Mouse (Mus musculus): ENCODE results near the gene Camta1. TPM values are rescaled to one million over a fixed set of nuclear protein-coding genes. Genes with fewer than 3 reads are reported as not detected.

The Camta1 gene
- polyA plus RNA-seq, 1 experiment from 2014 or later = 115 TPM

DNA sequence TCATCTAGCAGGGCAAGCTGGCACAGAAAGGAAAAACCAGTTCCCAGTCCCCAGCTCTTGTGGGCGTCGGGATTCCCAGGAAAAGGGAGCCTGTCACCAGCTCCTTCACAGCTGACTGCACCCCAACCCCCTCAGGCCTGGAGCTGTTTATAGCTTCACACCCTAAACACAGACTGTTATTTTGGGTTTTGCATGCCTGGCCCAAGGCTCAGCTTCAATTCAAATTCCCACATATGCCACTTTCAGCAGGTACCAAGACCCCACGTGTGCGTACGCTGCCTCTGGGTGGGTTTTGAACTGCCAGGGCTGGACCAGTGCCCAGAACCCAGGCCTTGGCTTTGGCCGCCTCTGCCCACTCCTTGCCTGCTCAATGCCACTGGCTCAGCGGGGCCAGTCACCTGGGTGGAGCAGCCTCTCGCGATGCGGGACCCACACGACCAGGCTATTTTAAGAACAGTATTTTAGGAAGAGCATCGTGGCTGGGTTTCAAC, 195.2 kb downstream of the Camta1 start:
- Histone ChIP-seq H3K4me3 (replicated peaks; ENCODE audit: low read depth, low read length) (no peak overlapping the region), H3K27me3 (ENCODE audit: insufficient read depth, low read length) (no peaks in the 10 kb centered on the region), H3K9ac (ENCODE audit: low read depth, low read length) (no peak overlapping the region), H3K4me1 (replicated peaks; ENCODE audit: insufficient read depth, low read length) (no peaks in the 10 kb centered on the region), H3K36me3 (ENCODE audit: insufficient read depth, low read length) (no peaks in the 10 kb centered on the region), H3K9me3 (replicated peaks; ENCODE audit: low read length) (no peaks in the 10 kb centered on the region), H3K27ac (peak overlapping the region; percentile 42; the same call in 1 of the 2 replicates), H3K4me2 (ENCODE audit: low read length) (no peak overlapping the region)
- TF ChIP-seq CTCF (IDR thresholded peaks at IDR 0.05; ENCODE audit: low read depth) = no peak
- no peak for DNase-seq (ENCODE audit: low spot score)
- peak; percentile 60; the same call in 1 of the 2 replicates for ATAC-seq (replicated peaks; ENCODE audit: low FRiP score, low read depth)
- 32% methylated on average over 12 of the region's 12 CpGs for WGBS

DNA sequence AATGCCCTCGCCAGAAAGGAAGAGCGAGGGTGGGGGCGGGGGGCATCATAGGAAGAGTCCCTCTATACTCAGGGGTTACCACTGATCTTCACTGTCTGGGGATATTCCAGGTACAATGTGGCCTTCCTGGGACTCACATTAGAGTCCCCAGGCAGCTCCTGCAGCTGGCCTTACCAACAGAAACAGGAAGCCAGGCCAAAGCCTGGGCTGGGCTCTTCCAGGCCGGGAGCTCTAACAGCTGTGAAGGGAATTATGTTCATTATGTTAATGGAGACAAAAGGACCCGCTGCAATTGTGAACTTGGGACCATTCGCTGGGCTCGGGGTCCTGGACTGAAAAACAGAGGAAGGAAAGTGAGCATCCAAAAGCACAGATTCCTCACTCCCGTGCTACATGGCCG, 200.2 kb downstream of the Camta1 start:
- no peaks in the 10 kb centered on the region for H3K4me1 ChIP-seq (replicated peaks; ENCODE audit: insufficient read depth, low read length)

DNA sequence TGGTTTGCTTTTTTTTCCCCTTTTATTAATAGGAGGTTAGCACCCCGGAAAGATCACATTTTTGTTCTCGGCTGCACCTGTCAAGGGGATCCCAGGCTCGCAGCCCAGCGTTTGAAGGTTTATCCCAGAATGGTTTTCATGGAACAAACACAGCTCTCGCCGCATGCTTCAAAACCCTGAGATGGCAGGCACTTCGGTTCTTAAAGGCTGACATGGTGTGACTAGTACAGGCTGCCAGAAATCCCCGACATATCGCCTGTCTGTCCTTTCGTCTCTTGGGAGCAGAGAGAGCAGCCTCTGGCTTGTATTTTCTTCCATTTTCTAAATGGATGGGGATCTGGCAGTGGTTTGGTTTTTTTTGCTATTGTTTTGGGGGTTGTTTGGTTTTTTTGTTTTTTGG, 205.2 kb downstream of the Camta1 start:
- no peak overlapping the region for H3K27ac ChIP-seq
- TF ChIP-seq CTCF (IDR thresholded peaks at IDR 0.05; ENCODE audit: low read depth) = no peak

More for the DNA sequence above, 200.2 kb downstream of the Camta1 start:
- 47% methylated on average over 9 of the region's 9 CpGs for WGBS
- H3K4me3 ChIP-seq (replicated peaks; ENCODE audit: low read depth, low read length) = no peak overlapping the region
- H3K4me2 ChIP-seq (ENCODE audit: low read length) = no peak overlapping the region
- no peaks in the 10 kb centered on the region for H3K36me3 ChIP-seq (ENCODE audit: insufficient read depth, low read length)
- no peak overlapping the region for H3K9ac ChIP-seq (ENCODE audit: low read depth, low read length)
- H3K27ac ChIP-seq = no peak overlapping the region
- no peak for ATAC-seq (replicated peaks; ENCODE audit: low FRiP score, low read depth)
- DNase-seq (ENCODE audit: low spot score) = no peak
- H3K9me3 ChIP-seq (replicated peaks; ENCODE audit: low read length) = no peaks in the 10 kb centered on the region
- TF ChIP-seq CTCF (IDR thresholded peaks at IDR 0.05; ENCODE audit: low read depth) = no peak
- no peaks in the 10 kb centered on the region for H3K27me3 ChIP-seq (ENCODE audit: insufficient read depth, low read length)

DNA sequence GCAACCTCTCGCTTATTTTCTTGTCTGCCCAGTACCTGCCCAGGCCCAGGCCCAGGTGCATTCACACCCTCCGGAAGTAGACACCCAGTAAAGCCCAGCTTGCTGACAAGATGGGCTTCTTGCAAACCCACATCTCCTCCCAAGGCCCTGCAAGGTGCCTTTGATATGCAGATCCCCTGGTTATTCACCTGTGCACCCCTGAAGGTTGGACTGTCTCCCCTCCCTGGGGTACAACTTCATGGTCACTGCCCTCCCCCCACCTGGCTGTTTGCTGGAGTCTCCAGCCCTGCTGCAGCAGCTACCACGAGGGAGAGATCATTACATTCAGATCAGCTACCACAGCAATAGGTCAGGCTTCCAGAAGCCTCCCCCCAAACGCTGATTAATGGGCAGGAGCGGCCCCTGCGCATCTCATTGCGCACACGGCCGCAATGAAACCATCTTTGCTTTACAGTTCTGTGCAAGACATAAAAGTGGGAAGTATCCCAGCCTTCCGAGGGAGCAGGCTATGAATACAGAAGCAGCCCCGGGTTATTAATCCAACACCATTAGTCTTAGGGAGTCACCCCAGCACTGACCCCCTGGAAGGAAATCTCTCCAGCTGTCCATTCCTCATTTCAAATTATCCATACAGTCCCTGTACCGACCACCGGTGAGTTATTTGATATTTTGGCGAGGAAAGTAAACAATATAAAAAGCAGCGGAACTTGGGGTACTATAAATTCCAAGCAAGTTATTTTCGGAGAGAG, 205.9 kb downstream of the Camta1 start:
- Histone ChIP-seq H3K27me3 (ENCODE audit: insufficient read depth, low read length) (no peaks in the 10 kb centered on the region), H3K9me3 (replicated peaks; ENCODE audit: low read length) (no peaks in the 10 kb centered on the region), H3K4me1 (replicated peaks; ENCODE audit: insufficient read depth, low read length) (no peaks in the 10 kb centered on the region; the same call in 1 of the 2 replicates), H3K9ac (ENCODE audit: low read depth, low read length) (no peak overlapping the region), H3K4me3 (replicated peaks; ENCODE audit: low read depth, low read length) (no peak overlapping the region), H3K4me2 (ENCODE audit: low read length) (no peak overlapping the region), H3K27ac (no peak overlapping the region), H3K36me3 (ENCODE audit: insufficient read depth, low read length) (no peaks in the 10 kb centered on the region)
- no peak for TF ChIP-seq CTCF (IDR thresholded peaks at IDR 0.05; ENCODE audit: low read depth)
- DNase-seq (ENCODE audit: low spot score) (peak; percentile 5), ATAC-seq (replicated peaks; ENCODE audit: low FRiP score, low read depth) (no peak)
- 16% methylated on average over 16 of the region's 16 CpGs for WGBS

More for the DNA sequence above, 205.2 kb downstream of the Camta1 start:
- H3K36me3 ChIP-seq (ENCODE audit: insufficient read depth, low read length) = no peaks in the 10 kb centered on the region
- no peak overlapping the region for H3K9ac ChIP-seq (ENCODE audit: low read depth, low read length)
- H3K4me3 ChIP-seq (replicated peaks; ENCODE audit: low read depth, low read length) = no peak overlapping the region
- 29% methylated on average over 10 of the region's 10 CpGs for WGBS
- H3K9me3 ChIP-seq (replicated peaks; ENCODE audit: low read length) = no peaks in the 10 kb centered on the region
- ATAC-seq (replicated peaks; ENCODE audit: low FRiP score, low read depth) (no peak), DNase-seq (ENCODE audit: low spot score) (no peak)
- H3K4me2 ChIP-seq (ENCODE audit: low read length) = no peak overlapping the region
- H3K27me3 ChIP-seq (ENCODE audit: insufficient read depth, low read length) = no peaks in the 10 kb centered on the region
- no peaks in the 10 kb centered on the region; the same call in 1 of the 2 replicates for H3K4me1 ChIP-seq (replicated peaks; ENCODE audit: insufficient read depth, low read length)

DNA sequence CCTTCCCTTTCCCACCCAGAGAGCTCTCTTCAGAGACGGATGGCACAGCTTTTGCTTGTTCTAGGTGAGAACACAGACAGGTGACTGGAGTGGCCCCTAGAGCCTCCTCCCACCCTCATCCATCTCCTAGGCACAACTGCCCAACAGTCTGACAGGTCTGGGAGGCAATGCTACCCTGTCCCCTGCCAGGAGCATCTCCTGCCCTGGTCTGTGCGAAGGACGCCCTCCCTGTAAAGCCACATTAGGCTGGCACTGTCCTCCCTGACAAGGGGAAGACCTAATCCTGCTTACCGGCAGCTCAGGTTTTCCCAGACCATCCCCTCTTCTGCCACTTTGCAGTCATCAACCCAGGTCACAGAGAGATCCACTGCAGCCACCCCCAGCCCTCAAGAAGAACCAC, 206.4 kb downstream of the Camta1 start:
- Histone ChIP-seq H3K4me2 (ENCODE audit: low read length) (no peak overlapping the region), H3K4me3 (replicated peaks; ENCODE audit: low read depth, low read length) (no peak overlapping the region), H3K27me3 (ENCODE audit: insufficient read depth, low read length) (no peaks in the 10 kb centered on the region), H3K4me1 (replicated peaks; ENCODE audit: insufficient read depth, low read length) (no peaks in the 10 kb centered on the region; the same call in 1 of the 2 replicates), H3K9me3 (replicated peaks; ENCODE audit: low read length) (no peaks in the 10 kb centered on the region), H3K36me3 (ENCODE audit: insufficient read depth, low read length) (no peaks in the 10 kb centered on the region), H3K9ac (ENCODE audit: low read depth, low read length) (no peak overlapping the region), H3K27ac (no peak overlapping the region)
- DNase-seq (ENCODE audit: low spot score) (no peak), ATAC-seq (replicated peaks; ENCODE audit: low FRiP score, low read depth) (no peak)
- WGBS = 44% methylated on average over 4 of the region's 4 CpGs
- TF ChIP-seq CTCF (IDR thresholded peaks at IDR 0.05; ENCODE audit: low read depth) = no peak

DNA sequence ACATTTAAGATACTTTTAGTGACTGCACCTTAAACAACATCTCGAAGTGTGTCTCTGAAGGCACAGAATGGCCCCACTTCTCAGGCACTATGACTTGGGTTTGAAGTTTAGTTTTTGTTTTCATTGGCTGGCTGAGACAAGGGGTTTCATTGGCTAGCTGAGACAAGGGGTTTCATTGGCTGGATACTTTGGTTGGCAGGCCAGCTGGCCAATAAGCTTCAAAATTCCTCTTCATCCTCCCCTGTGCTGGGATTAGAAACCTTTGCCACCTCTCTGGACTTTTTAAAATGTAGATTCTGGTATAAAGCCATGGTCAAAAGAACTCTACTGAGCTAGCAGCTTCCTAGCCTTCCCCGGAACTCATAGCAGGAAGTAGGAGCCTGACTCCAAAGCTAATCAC, 219.3 kb downstream of the Camta1 start:
- no peaks in the 10 kb centered on the region; the same call in 1 of the 2 replicates for H3K4me1 ChIP-seq (replicated peaks; ENCODE audit: insufficient read depth, low read length)
- 85% methylated on average over 2 of the region's 2 CpGs for WGBS
- ATAC-seq (replicated peaks; ENCODE audit: low FRiP score, low read depth) (no peak), DNase-seq (ENCODE audit: low spot score) (no peak)
- H3K27ac ChIP-seq = no peak overlapping the region
- no peaks in the 10 kb centered on the region for H3K36me3 ChIP-seq (ENCODE audit: insufficient read depth, low read length)
- H3K9ac ChIP-seq (ENCODE audit: low read depth, low read length) = no peak overlapping the region
- no peaks in the 10 kb centered on the region for H3K27me3 ChIP-seq (ENCODE audit: insufficient read depth, low read length)
- TF ChIP-seq CTCF (IDR thresholded peaks at IDR 0.05; ENCODE audit: low read depth) = no peak
- H3K9me3 ChIP-seq (replicated peaks; ENCODE audit: low read length) = no peaks in the 10 kb centered on the region
- H3K4me2 ChIP-seq (ENCODE audit: low read length) = no peak overlapping the region
- H3K4me3 ChIP-seq (replicated peaks; ENCODE audit: low read depth, low read length) = no peak overlapping the region
